Mouse (Mus musculus) C2C12 (cell line): Measurements from ENCODE around the gene Tiam2. TPM values are rescaled to one million over a fixed set of nuclear protein-coding genes. Genes with fewer than 3 reads are reported as not detected.

Experiments used
- H3K27me3 ChIP-seq: one replicate; pipeline ENCODE4 v1.6.1; 2011; ENCODE audit not compliant: control insufficient read depth, insufficient read depth, insufficient read length
- H3K36me3 ChIP-seq: one replicate; pipeline ENCODE4 v1.6.1; 2011; ENCODE audit not compliant: control insufficient read depth, insufficient read depth
- H3K4me3 ChIP-seq: one replicate; pipeline ENCODE4 v1.5.1; 2011; ENCODE audit warnings: mild to moderate bottlenecking, control low read depth; ENCODE audit not compliant: poor library complexity, insufficient read depth, severe bottlenecking
- H3K79me2 ChIP-seq: one replicate; pipeline ENCODE4 v1.6.1; 2011; ENCODE audit not compliant: control insufficient read depth, insufficient read depth
- H3K79me3 ChIP-seq: one replicate; pipeline ENCODE4 v1.6.1; 2011; ENCODE audit warnings: low read depth, control low read depth
- H3ac ChIP-seq: one replicate; pipeline ENCODE3; 2011; ENCODE audit warnings: low read depth; ENCODE audit not compliant: control insufficient read depth, insufficient read length
- CEBPB ChIP-seq: IDR thresholded peaks from one replicate; pipeline ENCODE4 v1.6.1; 2011; ENCODE audit warnings: low read depth, mild to moderate bottlenecking, control low read depth, moderate library complexity
- CTCF ChIP-seq: IDR thresholded peaks from one replicate; pipeline ENCODE4 v1.5.1; 2011; ENCODE audit not compliant: control insufficient read depth, insufficient read depth, insufficient read length
- FOSL1 ChIP-seq: IDR thresholded peaks from one replicate; pipeline ENCODE4 v1.8.0; 2011; ENCODE audit warnings: mild to moderate bottlenecking, low read length; ENCODE audit not compliant: poor library complexity, insufficient read depth, severe bottlenecking
- MAX ChIP-seq: IDR thresholded peaks from one replicate; pipeline ENCODE4 v1.6.1; 2011; ENCODE audit warnings: mild to moderate bottlenecking, control low read depth
- MYOD1 ChIP-seq: IDR thresholded peaks from one replicate; pipeline ENCODE4 v1.6.1; 2011; ENCODE audit warnings: low read depth; ENCODE audit not compliant: control insufficient read depth, insufficient read length
- MYOG ChIP-seq: IDR thresholded peaks from one replicate; pipeline ENCODE4 v1.6.1; 2011; ENCODE audit not compliant: control insufficient read depth, insufficient read length; ENCODE audit errors: extremely low read depth
- USF1 ChIP-seq: IDR thresholded peaks from one replicate; pipeline ENCODE4 v1.6.1; 2011; ENCODE audit warnings: low read depth, mild to moderate bottlenecking, control low read depth, moderate library complexity
- polyA plus RNA-seq: library from polyadenylated mRNA; unstranded; fragments of >200 nt; fragmentation: generic; extraction: Trizol; gene quantifications from one replicate; pipeline ENCODE4 v1.2.1, GENCODE M21; 2012; ENCODE audit warnings: missing spikeins

Gene Tiam2
- polyA plus RNA-seq, 1 experiment = 28.3 TPM

GRCm38 (mm10) chr17:3433521-3434271 is 107.3 kb downstream of the Tiam2 start:
- no peak overlapping the region for H3ac ChIP-seq
- peaks cover 15% of the 10 kb centered on the region for H3K79me2 ChIP-seq
- no peak for TF ChIP-seq CEBPB
- no peak for TF ChIP-seq USF1
- TF ChIP-seq CTCF = no peak
- TF ChIP-seq MYOG = no peak
- TF ChIP-seq MAX = no peak
- no peak for TF ChIP-seq FOSL1
- TF ChIP-seq MYOD1 = no peak
- peaks cover 91% of the 10 kb centered on the region for H3K36me3 ChIP-seq
- H3K79me3 ChIP-seq = peaks cover 5% of the 10 kb centered on the region
- no peak overlapping the region for H3K4me3 ChIP-seq
- no peaks in the 10 kb centered on the region for H3K27me3 ChIP-seq

- H3K79me2 ChIP-seq = peaks cover 15% of the 10 kb centered on the region
- no peak overlapping the region for H3ac ChIP-seq
- H3K79me3 ChIP-seq = peaks cover 3% of the 10 kb centered on the region
- no peak overlapping the region for H3K4me3 ChIP-seq
- no peak for TF ChIP-seq MAX
- TF ChIP-seq MYOD1 = no peak
- no peak for TF ChIP-seq CTCF
- TF ChIP-seq FOSL1 = no peak
- no peak for TF ChIP-seq CEBPB
- no peak for TF ChIP-seq MYOG
- no peak for TF ChIP-seq USF1
- no peaks in the 10 kb centered on the region for H3K27me3 ChIP-seq
- peaks cover 91% of the 10 kb centered on the region for H3K36me3 ChIP-seq
Measured at GRCm38 (mm10) chr17:3435299-3435698, 108.9 kb downstream of the Tiam2 start.

- no peaks in the 10 kb centered on the region for H3K27me3 ChIP-seq
- H3K79me2 ChIP-seq = peaks cover 15% of the 10 kb centered on the region
- peaks cover 82% of the 10 kb centered on the region for H3K36me3 ChIP-seq
- TF ChIP-seq MYOG = no peak
- H3K4me3 ChIP-seq = no peak overlapping the region
- H3K79me3 ChIP-seq = peaks cover 5% of the 10 kb centered on the region
- H3ac ChIP-seq = no peak overlapping the region
Measured at GRCm38 (mm10) chr17:3436841-3437515, 110.6 kb downstream of the Tiam2 start.

GRCm38 (mm10) chr17:3442526-3443401 is 116.4 kb downstream of the Tiam2 start:
- TF ChIP-seq CTCF (no peak), FOSL1 (peak; percentile 27), MYOD1 (peak; percentile 81), MYOG (no peak), CEBPB (peak; percentile 39), MAX (peak; percentile 26), USF1 (no peak)
- H3K79me2 ChIP-seq = peaks cover 13% of the 10 kb centered on the region
- no peak overlapping the region for H3ac ChIP-seq
- peaks cover 6% of the 10 kb centered on the region for H3K79me3 ChIP-seq
- H3K27me3 ChIP-seq = no peaks in the 10 kb centered on the region
- peaks cover 48% of the 10 kb centered on the region for H3K36me3 ChIP-seq
- no peak overlapping the region for H3K4me3 ChIP-seq

GRCm38 (mm10) chr17:3446191-3446950 is 120.0 kb downstream of the Tiam2 start:
- no peaks in the 10 kb centered on the region for H3K27me3 ChIP-seq
- no peak for TF ChIP-seq MAX
- TF ChIP-seq CTCF = no peak
- TF ChIP-seq MYOD1 = no peak
- no peak for TF ChIP-seq USF1
- no peak for TF ChIP-seq CEBPB
- no peak for TF ChIP-seq MYOG
- no peak for TF ChIP-seq FOSL1

More at GRCm38 (mm10) chr17:3446191-3446950, 120.0 kb downstream of the Tiam2 start:
- no peak overlapping the region for H3K4me3 ChIP-seq
- peaks cover 13% of the 10 kb centered on the region for H3K79me2 ChIP-seq
- H3K36me3 ChIP-seq = peaks cover 47% of the 10 kb centered on the region
- H3K79me3 ChIP-seq = peaks cover 4% of the 10 kb centered on the region
- H3ac ChIP-seq = no peak overlapping the region
